Mouse (Mus musculus) activated CD4-positive, CD25-positive, alpha-beta regulatory T cell, adult 4 months (primary cell): Measurements from ENCODE around the gene Fancc. TPM values are rescaled to one million over a fixed set of nuclear protein-coding genes. Genes with fewer than 3 reads are reported as not detected.

Experiments
- ATAC-seq: one replicate; pipeline ENCODE4 v1.8.0; 2017
- polyA plus RNA-seq, 2 experiments: library from polyadenylated mRNA; unstranded; fragments of 100-300 nt; shearing (Covaris generic); gene quantifications; one replicate each; pipeline ENCODE4 v1.2.1; 2017

The Fancc gene
- polyA plus RNA-seq, 2 experiments from 2014 or later, result 15.3 to 15.7 TPM

DNA sequence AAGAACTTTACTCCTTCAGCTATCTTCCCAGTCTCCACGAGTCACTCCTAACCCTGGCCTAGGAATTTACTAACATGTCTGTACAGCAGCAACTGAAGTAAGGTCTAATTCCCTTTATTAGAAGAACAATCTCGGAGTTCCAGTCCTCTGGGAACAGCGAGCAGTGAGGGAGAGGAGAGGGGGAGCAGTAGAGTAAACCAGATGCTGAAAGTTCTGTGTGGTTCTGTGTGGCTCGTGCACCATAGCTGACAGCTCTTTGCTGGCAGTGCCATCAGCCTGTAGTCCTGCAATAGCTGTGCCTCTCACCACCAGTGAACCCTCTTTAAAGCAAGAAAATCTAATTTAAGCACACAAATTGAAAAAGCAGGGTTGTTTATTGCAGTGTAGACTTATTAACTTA, 207.9 kb downstream of the Fancc start:
- no peak for ATAC-seq

DNA sequence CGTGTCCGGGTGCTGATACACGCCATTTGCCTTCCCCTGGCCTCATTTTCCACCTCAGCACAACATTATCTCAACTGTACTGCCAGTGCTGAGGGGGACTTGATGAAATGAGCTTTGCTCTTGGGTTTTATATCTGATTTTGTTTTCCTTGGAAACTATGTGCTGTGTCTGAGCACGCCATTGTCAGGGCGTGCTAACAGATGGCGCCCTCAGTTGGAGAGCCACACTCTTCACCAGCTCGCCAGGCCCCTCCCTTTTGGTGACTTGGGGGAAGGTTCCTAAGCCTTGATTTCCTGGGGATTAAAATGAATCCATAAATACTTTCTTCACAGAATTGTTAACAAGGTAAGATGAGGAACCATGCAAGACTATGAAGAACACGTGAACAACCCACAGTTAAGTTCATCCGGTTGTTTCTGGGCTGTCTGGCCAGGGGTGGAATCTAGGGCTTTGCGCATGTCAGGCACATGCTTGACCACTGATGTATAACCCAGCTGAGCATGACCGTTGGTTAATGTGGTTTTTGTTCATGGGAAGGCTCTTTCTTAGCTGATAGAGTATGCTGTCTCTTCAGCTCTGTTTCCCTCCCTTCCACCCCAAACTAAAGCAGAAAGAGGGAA, 210.5 kb downstream of the Fancc start:
- ATAC-seq, result no peak

DNA sequence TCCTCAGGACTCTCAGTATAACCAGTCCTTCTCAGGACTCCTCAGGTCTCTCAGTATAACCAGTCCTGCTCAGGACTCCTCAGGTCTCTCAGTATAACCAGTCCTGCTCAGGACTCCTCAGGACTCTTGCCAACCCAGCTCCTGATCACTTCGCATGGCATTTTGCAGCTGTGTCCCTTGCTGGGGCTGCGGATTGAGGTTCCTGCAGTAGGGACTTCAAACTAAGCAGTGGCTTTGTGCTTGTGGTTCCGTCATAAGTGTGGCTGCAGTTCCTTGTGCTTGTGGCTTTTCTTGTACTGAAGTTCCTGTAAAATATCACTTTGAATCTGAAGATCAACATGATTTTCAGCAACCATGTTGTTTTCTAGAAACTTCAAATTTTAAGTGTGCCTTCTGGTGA, 212.3 kb downstream of the Fancc start:
- no peak for ATAC-seq

DNA sequence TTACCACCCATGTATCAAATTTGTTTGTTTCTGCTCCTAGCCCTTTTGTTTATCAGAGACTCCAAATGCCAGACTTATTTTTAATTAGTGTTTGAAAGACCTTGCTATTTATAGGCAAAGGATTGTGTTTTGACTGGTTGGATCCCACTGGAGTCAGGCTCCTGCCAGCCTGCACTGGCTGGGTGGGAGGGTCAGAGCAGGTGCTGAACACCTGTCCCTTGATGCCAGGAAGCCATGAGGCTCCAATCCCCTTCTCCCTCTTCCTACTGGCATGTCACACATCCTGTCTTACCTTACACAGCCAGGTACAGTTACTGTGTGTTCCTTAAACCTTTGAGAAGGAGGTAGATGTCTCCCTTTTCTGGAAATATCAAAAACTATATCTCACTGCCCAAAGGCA, 213.8 kb downstream of the Fancc start:
- ATAC-seq, result no peak

DNA sequence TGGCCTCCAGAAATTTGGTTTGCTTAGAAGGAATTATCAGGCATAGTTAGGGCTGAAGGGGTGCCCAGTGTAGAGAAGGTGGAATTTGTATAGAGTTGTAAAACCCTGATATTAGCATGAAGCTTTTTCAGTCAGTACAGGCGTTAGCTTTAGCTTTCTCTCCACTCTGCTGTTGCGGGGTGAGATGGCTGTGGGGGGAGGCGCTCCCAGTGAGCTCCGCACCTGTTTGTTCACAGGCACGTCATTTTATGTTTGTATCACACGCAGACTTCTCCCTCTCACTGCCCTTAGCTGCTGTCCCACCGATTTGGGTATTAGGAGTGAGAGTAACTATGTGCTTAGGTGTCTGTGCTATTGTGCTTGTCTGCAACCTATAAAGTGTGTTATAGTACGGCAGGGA, 215.9 kb downstream of the Fancc start:
- ATAC-seq, result no peak

DNA sequence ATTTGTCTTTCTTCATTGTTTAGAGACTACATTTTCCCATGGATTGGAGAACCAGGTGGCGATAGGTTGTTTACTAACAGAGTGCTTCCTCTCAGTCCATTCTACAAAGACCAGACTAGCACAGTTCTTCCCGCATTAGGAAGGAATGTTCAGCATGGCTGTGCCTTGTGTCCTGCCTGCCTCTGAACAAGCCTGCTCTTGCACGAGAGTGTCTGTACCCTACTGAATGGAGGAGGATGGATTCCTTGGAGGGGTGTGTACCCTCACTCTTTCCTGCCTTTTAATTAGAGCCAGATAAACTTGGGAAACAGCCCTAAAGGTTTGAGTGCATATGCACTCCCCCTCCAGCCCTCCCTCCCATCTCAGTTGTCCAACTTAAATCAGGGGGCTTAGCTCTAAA, 216.7 kb downstream of the Fancc start:
- ATAC-seq, result no peak

DNA sequence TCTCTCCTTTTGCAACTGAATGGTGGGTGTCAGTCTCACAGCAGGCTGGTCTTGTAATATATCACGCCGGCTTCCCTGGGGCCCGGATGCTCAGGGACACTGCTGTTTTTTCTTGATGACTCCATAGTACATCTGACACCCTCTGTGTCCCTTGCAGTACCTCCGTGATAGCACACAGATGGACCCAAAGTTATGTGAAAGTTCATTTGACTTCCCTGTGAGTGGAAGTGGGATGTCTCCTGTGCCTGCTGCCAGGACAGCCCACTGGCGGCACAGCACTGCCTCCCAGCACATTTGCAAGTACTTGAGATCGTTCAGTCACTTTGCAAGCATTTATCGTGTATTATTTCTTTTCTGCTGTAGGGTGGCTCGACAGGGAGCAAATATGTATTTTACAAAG, 217.3 kb downstream of the Fancc start:
- ATAC-seq, result no peak

DNA sequence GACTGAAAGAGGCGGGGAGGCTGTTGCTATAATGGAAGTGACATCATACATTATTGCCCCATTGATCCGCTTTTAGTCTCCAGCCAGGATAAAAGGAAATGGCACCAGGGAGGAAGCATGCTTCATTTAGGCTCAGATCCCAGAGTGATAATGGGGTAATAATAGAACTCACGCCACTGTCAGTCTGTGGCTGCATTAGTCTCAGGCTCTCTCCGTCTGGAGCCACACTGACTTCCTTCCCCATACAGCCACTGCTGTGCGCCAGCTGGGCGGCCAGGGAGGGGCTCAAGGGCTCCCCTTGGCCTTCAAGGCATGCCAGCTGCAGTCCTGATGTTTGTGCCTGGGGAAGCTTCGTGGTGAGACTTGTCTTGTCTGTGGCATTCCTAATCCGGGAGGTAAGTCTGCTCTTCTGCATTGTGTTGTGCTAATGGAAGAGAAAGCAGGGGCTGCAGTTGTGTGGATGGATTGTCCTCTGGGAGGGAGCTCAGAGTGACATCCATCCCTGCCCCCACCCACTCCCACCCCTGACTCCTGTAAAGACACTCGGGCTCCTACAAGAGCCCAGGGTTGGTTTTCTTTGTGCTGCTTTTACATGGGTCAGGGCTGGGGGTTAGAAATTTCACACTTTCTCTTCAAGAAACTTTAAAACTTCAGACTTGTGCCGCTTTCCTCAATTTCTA, 218.1 kb downstream of the Fancc start:
- ATAC-seq, result no peak

DNA sequence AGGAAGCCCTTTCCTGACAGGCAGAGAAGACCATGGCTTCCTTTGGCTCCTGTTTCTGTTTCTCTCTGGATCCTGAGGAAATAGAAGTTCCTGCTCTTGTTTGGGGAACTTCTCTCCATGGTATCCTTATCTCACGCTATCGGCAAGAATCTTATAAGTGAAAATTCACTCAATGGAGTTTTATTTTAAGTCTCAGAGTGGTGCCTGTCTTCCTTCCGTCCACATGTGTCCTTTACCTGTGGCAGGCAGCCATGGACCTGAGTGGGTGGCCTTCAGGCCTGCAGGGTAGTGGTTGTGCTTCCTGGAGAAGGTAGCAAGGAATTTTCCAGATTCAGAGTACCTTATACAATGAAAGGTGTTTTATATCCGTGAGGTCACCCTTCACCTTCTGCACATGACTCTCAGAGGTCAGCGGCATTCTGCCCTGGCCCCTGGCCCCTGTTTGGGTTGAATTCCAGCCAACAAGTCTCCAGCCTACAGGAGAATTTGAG, 218.9 kb downstream of the Fancc start:
- no peak for ATAC-seq

DNA sequence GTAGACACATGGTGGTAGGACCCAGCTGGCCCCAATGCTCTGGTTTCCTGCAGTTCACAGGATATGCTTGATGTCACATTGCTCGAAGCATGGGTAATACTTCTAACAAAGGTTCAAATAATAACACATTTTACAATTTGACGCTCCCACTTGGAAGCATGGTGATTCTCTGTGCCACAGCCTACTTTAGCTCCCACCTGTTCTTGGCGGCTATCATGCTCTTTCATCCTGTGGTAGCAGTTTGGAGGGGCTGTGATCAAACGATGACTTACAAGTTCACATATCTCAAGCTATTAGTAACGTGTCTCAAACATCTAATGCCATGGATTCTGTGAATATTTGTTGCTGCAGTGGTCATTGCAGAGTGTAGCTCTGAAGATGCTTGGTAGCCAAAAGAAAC, 219.8 kb downstream of the Fancc start:
- ATAC-seq, result peak; percentile 25

DNA sequence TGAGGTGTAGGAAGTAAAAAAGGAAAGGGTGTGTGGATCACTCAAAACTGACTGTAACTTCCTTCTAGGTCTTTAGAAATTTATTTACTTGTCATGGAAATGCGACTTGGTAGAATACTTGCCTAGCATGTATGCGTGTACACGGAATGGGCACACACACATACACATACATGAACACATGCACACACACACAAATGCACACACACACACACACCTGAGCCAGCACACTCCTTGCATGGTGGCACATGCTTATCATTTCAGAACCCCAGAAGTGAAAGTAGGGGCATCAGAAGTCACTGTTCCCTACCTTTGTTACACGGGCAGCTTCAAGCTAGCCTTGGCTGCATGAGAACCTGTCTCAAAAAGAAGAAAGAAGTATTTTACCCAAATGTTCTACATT, 220.7 kb downstream of the Fancc start:
- no peak for ATAC-seq

DNA sequence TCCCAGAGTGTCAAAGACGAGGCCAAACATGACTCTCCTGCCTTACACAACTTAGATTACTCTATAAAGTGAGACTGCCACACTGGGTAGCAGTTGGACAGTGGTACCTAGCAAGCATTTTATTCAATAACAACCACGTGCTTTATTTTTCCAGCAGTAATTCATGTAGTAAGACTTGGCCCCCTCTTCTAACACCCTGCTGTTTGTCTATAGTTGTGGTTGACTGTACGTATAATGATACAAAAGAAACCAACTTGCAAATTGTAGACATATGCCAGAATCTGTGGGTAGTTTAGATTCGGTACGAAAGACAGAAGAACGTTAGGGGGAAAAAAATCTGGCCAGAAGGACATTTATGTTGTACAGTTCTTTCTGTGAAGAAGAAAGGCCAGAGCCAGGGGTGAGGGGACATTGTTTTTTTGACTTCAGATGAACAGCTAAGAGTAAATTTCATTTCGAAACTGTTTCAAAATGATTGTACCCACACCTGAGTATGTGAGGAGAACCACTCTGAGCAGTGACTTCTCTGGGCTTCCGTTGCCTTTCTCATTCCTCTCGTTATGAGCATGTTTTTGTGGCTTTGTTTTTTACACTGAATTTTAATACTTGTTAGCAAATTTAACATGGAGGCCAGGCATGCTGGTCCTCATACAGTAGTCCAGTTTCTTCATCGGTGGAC, 222.5 kb downstream of the Fancc start:
- peak; percentile 65 for ATAC-seq

DNA sequence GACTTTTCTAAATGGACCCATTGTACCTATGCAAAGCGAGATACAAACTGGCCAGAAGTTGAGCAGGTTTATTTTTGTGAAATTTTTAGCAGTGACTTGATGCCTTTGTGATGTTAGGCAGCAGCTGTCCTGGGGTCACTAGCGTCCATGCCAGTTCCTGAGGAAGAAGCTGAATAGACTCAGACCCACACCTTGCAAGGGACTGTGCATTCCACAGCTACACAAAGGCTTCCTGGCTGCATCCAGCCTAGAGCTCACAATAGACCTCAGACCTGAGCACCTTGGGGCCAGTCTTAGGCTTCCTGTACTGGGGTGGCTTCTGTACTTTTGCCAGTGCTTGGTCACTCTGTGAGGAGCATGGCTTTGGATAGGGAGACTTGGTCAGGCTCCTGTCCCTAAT, 223.2 kb downstream of the Fancc start:
- ATAC-seq, result no peak

DNA sequence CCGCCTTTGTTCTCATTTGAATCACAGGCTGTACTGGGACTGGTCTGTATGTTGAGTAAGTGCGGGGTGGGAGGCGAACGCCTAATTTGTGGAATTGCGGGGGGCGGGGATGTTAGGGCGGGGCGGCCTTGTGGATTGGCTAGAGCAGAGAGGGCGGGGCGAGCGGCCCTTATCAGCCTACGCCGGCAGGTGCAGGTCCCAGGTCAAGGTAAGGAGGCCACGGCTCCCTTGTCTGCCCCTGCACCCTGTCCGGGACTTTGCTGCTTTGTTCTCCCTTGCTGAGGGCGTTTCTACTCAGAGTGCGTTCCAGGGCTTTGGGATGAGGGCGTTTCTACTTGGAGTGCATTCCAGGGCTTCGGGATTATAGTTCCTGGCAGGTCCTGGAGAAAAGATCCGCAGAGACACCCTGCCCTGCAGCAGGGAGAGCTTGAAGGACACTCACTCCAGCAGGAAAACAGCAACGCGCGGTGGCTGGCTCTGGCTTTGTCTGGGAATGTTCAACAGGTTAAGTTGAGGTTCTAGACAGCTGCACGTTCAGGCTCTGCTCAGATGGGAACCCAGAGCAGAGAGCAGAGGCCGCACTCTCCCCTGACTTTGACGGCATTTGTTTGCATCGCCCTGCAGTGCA, 224.4 kb downstream of the Fancc start:
- ATAC-seq, result no peak

DNA sequence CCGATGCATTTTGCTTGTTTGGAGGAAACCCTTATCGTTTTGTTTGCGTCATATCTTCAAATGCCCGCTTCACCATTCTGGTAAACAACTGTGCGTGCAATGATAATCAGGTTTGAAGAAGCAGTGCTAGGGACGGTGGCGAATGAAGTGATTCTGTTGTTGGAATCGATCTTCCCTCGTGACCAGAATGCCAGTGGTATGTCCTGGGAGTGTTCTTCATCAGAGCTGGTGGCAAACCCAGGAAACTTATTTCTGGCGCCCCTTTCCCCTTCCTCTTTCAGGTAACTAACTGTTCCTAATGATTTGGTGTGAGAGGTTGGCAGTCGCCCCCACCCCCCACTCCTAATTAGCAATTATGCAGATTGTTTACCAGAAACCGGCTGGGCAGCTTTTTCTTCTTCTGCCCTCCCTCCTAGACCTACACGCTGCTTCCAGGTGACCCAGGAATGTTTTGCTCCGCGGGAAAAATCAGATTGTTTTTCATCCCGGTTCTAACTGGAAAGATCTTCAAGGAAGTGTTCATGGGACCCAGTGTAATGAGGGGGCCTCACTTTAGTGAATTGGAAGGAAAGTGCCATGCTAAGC, 225.0 kb downstream of the Fancc start:
- ATAC-seq, result no peak

DNA sequence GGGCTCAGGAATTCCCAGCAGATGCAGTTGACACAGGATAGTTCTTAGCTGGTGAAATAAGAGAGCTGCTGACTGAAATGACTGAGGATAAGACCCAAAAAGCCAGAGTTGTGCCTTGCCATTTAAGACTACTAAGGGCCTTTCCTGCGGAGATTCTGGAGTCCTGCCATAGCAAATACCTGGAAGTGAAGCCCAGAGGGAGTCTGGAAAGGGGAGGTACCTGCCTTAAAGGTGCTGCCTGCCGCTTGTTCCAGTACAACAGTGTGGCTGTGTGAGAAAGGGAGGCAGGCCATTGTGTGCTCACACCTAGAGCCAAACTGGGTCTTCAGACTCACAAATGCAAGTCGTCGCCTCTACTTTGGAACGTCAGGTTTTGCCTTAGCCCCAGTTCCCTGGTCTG, 226.9 kb downstream of the Fancc start:
- no peak for ATAC-seq

DNA sequence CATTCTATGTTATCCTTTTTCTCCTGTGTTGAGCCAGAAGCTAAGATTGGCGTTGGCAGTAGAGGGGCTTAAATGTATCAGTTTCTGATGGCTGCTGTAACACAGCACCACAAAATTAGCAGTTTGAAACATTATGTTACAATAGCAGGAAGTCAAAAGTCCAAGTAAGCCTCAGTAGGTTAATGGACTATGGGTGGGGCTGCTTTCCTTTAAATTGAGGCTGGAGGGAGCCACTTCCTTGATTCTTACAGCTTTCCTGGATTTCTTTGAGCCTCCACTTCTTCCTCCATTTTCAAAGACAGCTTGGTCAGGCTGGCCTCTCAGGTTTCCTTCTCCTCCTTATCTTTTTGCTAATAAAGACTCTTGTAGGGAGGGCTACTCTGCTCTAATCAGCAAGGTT, 228.3 kb downstream of the Fancc start:
- no peak for ATAC-seq

DNA sequence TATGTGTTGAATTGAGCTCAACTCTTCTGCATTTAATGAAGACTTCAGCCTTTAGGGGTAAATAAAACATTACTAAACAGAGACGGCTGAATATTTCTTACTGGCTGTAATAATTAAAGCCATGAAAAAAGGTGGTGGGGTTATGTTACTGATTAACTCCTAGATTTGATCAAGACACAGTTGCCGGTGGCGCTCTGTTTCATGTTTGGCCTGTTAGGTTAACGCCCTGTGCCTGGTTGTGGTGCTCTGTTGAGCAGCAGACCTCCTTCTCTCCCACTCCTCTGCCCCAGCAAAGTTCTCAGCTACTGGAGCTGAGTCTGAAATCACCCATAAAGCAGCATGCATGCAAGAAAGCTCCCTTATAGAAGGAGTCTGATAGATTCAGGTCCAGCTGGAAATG, 228.7 kb downstream of the Fancc start:
- ATAC-seq, result no peak

DNA sequence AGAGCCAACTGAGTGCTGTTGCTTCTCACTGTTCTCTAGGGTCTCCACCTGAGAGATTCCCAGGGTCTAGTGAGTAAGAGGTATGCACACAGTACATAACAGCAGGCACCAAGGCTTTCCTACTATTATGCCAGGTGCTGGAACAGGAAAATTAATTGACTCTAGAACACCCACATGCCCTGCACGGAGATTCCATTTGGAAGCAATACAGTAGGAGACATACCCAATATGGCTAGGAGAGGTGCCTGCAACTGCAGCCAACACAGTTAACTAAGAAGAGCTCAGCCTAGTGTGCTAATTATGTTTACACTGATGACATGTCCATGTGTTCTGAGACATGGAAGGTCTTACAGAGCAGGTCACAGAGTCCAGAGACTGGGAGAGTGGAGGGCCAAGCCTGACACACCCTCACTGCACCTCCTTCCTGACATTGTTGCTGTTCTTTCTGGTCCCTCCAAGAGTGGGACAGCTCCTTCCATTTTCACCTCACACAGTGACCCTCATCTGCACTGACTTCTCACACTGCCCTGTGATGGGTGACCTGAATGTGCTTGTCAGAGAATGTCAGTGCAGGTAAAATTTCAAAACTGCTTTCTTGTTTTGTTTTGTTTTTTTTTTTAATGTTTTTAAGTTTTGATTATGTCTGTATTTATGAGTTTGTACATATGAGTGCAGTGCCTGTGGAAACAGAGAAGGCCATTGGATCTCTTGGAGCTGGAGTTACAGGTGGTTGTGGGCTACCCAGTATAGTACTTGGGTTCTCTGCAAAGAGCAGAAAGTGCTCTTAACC, 234.7 kb downstream of the Fancc start:
- ATAC-seq, result no peak

DNA sequence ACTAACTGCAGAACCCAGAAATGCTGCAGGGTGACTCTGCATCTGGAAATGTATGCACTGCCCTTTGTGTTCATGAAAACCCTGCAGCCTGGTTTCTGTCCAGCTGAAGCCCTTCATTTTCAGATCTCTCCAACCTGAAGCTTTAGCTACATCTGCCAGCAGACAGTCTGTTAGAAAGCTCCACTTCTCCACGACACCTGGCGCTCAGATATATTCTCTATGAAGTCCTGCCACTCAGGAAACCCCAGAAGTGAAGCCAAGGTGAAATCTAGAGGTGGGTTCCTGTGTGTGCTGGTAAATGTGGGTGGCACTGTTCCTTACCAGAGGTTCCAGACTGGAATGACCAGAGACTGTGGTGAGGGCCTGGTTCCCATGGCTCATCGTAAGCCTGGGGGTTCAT, 235.4 kb downstream of the Fancc start:
- no peak for ATAC-seq

DNA sequence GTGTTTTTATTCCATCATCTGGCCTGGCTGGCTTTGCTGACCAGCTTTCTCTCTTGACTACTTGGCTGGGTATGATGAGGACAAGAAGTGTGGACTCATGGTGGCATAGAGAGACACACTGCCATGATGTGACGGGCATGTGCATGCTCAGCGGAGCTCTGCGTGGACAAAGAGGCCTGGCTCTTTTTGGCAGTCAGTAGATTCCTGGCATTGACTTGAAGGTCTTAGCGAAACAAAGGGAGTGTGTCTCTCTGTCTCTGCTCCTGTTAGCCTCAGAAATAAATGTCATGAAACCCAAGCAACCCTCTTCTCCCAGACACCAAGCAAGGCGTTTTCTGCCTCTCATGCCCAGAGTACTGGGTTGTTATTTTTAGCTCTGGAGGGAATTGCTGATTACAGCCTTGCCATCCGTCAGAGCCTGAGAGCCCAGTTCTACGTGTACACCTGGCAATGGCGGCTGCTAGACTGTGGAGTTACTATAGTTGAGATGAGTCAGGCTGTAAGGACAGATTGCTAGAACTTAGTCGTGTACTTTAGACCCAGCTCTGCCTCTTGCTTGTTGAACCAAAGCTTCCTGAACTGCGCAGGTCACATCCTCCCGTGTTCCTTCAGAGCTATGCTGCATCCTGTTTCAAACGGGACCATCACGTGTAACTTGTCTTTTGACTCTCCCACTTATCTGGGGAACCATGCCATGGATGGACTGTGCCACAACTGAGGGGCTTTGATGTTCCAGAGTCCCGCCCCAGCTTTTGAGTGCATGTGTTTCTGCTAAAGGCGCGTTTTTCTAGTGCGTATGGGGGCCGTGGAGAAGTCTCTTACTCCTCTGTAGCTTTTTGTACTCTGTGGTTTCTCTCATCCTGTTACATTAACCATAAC, 236.1 kb downstream of the Fancc start:
- peak; percentile 82 for ATAC-seq
